Mouse (Mus musculus) erythroblast, adult 5-6 weeks (primary cell): Measurements from ENCODE around the gene Rnf130. TPM values are rescaled to one million over a fixed set of nuclear protein-coding genes. Genes with fewer than 3 reads are reported as not detected.

ENCODE experiments used
- ATAC-seq: replicated peaks from 2 replicates; pipeline ENCODE4 v1.8.0; 2016; ENCODE audit warnings: moderate number of reproducible peaks, mild to moderate bottlenecking, moderate TSS enrichment, inconsistent platforms; ENCODE audit not compliant: poor library complexity, low FRiP score, severe bottlenecking
- total RNA-seq, 2 experiments: library from RNA; stranded (forward) in 1 of 2; stranded (reverse) in 1 of 2; fragments of 150-400 nt in 1 of 2; fragments of 200-764, 138-1000 nt in 1 of 2; gene quantifications; 2 replicates each; pipeline versions ENCODE4 v1.2.3 to v1.2.4; 2015 to 2017; ENCODE audit warnings: low replicate concordance in 2 of 2

Gene Rnf130
- total RNA-seq, 2 experiments from 2014 or later = 63.6 to 84.9 TPM

- no peak for ATAC-seq
Observed at GRCm38 (mm10) chr11:50018848-50019247, 6.3 kb upstream of the Rnf130 start.

DNA sequence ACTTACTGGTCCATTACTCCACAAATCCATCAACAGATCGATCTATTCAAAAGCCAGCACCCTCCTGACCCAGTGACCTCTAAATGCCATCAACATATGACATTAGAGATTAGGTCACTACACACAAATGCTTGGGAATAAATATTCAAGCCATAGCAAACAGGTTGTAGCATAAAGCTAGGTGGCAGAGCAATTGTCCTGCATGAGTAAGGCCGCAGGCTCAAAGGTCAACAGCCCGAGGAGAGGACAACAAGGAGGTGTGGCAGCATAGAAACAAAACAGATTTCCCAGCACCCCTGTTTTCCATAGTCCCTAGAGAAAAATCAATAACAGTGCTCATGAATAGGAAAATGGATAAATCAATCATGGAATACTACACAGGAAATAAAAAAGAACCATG is 3.1 kb upstream of the Rnf130 start:
- ATAC-seq = no peak

DNA sequence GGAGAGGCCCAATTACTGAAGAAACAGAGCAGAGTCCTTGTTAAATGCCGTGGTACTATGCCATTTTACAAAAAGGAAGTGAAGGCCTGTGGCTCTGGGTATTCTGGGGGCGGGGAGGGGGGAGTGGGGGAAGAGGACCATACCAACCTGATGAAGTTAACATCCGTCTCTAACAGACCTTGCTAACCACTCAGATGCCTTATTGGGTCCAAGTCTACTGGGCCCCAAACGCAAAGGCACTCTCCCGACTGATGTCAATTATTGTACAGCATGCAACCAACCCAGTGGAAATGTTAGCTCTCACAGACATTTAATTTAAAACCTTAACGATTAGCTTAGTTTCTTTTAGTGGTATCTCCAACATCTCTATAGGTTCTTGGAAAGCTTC is 707 bp upstream of the Rnf130 start:
- 0 out of 2 replicates have a peak, but pooled peaks have one; percentile 3 for ATAC-seq

DNA sequence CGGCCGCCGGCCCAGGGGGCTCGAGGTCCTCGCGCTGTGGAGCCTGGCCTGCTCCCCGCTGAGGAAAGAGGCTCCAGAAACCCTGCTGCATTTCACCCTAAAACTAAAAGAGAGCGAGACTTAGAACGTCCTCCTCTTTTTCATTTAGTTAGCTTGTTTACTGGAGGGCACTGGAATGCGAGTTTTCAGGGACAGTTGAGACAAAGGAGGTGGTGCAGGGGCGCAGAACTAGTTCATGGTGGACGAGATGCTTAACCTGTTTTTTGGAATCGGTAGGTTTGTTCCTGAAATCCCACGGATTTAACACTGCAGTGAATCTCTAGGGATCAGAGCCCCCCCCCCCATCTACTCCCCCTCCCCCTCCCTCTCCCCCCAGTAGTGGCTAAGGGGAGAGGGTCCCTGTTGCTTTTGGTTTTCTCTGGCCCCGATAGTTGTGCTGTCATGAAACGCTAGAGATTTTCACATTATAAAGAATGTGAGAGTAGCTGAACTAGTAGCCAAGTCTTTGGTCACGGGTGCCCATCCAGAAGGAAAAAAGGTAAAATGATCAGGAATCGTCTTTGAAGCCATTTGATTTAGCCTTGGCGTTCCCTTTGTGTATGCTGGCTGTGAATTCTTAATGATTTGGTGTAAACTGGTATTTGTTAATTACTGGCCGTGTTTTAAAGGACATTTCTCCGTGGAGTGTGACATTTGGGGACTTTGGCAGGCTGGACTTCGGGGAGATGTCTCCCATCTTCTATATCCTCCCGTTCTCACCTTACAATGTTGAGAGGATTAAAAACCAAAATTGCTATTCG is 775 bp downstream of the Rnf130 start:
- ATAC-seq = no peak

DNA sequence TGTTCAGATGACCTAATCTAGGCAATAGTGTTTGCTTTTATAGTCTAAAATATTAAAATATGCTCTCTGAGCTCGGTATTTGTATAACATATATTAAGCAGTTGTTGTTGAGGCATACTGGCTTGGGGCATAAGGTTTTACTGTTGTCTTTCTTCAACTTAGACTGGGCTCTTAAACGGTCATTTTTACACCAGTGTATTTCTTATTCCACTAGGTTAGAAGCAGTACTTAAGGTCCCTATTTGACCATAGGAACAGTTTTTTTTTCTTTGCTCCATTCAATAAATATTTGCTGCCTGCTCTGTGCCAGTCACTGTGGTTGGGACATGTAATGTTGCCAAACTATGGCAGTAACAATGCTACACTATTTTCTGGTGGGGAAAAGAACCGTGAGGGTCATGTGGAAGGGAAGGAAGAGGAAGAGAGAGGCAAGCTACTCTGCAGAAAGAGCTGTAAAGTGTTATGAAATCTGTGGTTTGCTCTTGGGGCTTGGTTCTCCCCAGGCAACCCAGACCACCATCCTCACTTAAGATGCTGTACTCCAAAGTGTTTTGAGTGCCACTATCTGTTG is 1.5 kb downstream of the Rnf130 start:
- no peak for ATAC-seq

DNA sequence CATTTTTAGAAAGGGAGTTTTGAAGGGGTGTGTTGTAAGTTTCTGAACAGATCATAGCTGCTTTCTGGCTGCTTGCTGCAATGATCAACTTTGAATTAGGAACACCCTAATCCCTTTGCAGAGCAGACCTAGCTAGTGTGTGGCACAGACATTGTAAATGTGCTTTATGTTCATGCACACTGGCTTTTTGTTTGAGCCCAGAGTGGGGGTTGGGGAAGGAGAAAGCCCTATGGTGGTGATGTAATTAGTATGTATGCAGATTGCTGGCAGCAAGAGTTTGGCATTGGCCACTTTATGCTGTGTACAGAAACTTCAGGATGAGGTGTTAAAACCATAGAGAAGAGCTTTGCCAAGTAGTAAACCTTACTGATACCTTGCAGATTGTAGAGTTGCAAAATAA is 3.3 kb downstream of the Rnf130 start:
- no peak for ATAC-seq

- ATAC-seq = no peak
Observed at GRCm38 (mm10) chr11:50034155-50034554, 9.0 kb downstream of the Rnf130 start.

GRCm38 (mm10) chr11:50035726-50036125 is 10.6 kb downstream of the Rnf130 start:
- ATAC-seq = no peak

DNA sequence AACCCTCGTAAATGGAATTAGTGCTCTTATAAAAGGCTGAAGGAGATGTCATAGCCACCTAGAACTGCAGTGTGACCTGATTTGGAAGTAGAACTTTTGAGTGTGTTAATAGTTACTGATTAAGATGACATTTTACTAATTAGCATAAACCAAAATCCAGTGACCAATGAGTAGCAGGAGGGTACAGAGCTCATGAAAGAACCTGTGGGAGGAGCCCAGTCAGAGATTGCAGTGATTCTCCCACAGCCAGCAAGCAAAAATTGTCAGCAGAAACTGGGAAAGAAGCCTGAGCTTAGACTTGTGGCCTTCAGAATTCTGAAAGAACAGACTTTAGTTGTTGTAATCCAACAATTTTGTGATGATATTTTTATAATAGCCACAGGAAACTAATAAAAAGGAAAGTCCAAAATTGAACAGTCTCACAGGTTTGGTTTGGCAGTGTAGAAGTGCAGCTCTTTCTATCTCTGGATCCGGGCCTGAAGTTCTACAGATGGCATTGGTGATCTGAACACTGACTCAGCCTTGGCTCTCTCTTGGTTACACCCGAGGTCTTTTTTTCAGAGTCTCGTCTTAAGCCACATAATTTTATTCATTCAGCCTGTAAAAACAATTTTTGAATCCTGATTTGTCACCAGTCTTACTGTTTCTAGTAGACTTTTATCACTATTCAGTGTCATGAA is 11.8 kb downstream of the Rnf130 start:
- ATAC-seq = no peak

- ATAC-seq = no peak
Observed at GRCm38 (mm10) chr11:50038757-50039156, 13.6 kb downstream of the Rnf130 start.

GRCm38 (mm10) chr11:50041148-50041547 is 16.0 kb downstream of the Rnf130 start:
- no peak for ATAC-seq

DNA sequence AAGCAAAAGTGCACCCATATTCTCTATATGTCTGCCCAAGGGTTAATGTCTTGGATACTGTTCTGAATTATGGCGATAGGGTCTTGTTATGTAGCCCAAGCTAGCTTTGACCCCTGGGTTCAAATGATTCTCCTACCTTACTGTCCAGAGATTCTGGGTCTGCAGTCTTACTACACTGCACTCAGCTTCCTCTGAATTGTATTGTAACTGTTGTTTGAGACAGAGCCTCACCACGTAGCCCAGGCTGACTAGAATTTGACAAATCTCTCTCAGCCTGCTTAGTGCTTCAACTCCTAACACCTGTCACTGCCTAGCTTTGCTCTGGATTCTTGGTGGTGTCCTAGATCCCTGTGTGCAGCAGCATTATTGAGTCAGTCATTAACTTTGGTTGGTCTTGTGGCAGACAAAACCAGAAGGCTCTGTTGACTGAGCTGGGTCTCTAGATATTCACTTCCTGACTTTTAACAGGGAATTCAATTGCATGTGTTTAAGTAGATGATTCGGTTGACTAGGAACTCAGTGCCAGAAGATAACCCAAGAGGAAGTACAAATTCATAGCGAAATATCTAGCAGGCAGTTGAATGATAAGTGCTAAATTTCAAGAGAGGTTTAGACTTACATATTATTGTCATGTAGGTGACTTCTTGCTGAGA is 17.3 kb downstream of the Rnf130 start:
- no peak for ATAC-seq

- peak; percentile 66; the same call in 1 of the 2 replicates for ATAC-seq
Observed at GRCm38 (mm10) chr11:50044454-50044853, 19.3 kb downstream of the Rnf130 start.

DNA sequence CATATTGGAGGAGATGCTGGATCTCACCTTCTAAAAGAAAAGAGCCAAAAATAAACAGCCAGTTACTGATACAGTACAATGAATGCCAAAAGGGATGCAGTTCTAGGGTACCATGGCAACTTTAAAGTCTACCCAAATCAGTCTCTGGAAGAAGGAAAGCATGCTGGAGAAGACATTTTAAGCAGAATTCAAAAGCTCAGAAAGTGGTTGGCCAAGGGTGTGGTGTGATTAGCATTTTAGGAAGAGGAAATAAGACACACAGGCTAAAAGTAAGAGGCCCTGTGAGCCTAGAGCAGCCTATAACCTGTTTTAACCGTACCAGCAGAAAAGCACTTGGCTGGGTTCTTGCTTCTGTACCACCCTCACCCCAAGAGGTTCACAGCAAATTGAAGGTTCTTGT is 22.5 kb downstream of the Rnf130 start:
- ATAC-seq = no peak

DNA sequence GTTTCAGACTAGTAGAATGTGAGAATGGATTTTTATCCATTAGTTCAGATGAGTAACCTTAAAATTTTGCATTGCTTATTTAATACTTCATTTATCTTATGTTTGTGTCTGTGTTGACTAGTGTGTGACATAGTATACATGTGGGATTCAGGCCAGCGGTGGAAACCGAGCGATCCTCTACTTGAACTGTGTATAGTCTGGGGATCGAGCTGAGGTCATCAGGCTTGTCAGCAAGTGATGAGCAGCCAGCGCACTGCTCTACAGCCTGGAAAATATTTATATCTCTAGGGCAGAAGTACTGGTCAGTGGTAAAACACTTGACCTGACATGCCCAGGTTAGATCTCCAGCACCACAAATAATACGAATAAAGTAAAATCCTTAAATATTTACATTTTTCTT is 23.0 kb downstream of the Rnf130 start:
- ATAC-seq = no peak

GRCm38 (mm10) chr11:50050392-50050791 is 25.2 kb downstream of the Rnf130 start:
- ATAC-seq = no peak

DNA sequence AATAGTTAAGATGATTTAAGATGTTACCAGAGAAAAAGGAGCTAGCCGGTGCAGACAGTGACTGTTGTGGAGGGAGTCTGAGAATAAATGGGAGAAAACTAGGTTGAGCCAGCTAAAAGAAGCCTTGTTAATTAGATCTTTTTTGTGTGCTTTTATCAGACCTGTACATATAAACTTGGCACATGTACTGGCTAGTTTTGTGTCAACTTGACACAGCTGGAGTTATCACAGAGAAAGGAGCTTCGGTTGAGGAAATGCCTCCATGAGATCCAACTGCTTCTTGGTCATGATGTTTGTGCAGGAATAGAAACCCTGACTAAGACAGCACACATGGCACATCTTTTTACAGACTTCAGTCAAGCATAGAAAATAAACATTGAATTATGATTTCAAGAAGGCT is 32.6 kb downstream of the Rnf130 start:
- no peak for ATAC-seq

DNA sequence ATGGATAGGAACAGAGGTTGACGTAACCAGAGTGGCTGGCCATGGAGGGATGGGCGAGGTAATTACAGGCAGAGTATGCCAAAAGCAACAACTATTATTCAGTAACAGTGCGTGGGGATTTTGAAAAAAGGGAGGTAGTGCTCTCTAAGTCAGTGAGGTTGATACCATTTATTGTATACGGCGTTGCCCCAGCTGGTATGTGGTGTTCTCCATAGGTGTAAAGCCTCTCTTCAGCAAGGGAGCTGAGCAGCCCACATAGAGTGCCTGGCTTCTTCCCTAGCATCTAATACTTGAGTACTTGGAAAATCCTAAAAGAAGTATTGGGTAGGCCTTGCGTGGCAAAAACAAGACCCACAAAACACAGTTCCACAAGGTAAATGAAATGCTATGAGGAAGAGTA is 33.1 kb downstream of the Rnf130 start:
- no peak for ATAC-seq

DNA sequence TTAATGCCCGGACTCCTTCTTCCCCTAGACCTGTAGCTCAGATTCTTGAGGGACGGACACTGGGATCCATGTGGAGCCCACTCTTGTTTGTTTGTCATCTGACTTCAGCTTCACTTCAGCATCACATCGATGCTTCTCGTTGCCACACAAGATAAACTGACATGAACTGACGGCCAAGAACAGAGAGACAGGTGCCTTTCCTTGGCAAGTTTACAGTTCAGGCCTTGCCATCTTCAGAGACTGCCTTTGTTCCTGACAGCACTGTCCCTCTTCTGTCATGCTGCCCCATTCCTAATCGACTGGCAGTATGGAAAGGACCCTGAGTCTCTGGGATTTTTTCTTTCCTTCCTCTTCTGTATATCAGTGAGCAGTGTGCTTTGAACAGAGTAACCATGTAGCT is 33.9 kb downstream of the Rnf130 start:
- no peak for ATAC-seq

DNA sequence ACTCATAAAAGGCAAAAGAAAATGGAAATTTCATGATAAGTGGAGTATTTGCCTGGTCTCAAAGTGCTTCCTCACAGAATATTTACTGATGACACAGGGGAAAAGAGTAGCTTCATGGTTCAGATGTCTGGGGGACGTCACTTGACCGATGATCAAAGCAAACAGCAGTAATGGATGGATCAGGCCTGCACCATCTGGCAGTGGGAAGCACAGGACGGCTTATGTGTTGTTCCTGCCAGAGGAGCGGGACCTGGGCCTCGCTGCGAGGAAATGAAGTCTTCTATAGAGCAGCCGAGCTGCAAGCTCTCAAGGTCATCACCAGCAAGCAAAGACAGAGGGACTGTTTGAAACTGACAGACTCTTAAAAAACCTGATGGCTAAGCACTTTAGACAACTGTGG is 37.0 kb downstream of the Rnf130 start:
- ATAC-seq = no peak

DNA sequence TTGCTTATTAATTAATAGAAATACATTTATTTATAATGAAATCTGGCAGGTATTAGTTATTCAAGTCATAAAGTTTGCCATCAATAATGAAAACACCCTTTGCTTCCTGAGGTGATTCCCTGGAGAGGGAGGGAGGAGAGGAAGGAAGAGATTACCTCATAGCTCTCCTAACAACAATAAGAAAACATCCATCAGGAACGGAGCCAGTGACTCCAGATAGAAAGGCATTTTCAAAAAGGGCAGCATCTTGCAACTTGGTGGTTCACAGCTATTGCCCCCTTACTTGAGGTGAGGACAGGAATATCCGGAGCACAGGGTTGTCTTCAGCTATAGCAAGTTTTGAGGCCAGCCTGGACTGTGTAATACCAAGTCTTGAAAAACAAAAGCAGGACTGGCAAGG is 40.9 kb downstream of the Rnf130 start:
- ATAC-seq = no peak
